Mouse (Mus musculus) liver, postnatal 0 days (tissue): Measurements from ENCODE around the gene Tshz2. TPM values are rescaled to one million over a fixed set of nuclear protein-coding genes. Genes with fewer than 3 reads are reported as not detected.
A peak's percentile ranks its signal among the peaks of the same experiment; 100 is the strongest.

ENCODE experiments used
- ATAC-seq: fragments of 200-750 bp; cut with Nextera tagmentation; 2 replicates; pipeline ENCODE4 v1.8.0; 2017; ENCODE audit warnings: mild to moderate bottlenecking, moderate library complexity
- DNase-seq: peaks from one replicate; pipeline ENCODE4 v3.0.0-alpha.2; 2016
- H3K27ac ChIP-seq: fragments of 300-500 bp; sonication (generic); 2 replicates; pipeline ENCODE4 v1.5.1; 2014; ENCODE audit warnings: antibody characterized with exemption, moderate library complexity, mild to moderate bottlenecking, low read depth
- H3K27me3 ChIP-seq: fragments of 300-500 bp; sonication (generic); 2 replicates; pipeline ENCODE4 v1.6.1; 2014; ENCODE audit warnings: low read length, control low read depth, mixed read lengths; ENCODE audit not compliant: insufficient read depth
- H3K36me3 ChIP-seq: fragments of 300-500 bp; sonication (generic); replicated peaks from 2 replicates; pipeline ENCODE4 v1.6.1; 2014; ENCODE audit warnings: mild to moderate bottlenecking, control low read depth, low read length, moderate library complexity, mixed read lengths; ENCODE audit not compliant: insufficient read depth
- H3K4me1 ChIP-seq: fragments of 300-500 bp; sonication (generic); 2 replicates; pipeline ENCODE4 v1.6.1; 2014; ENCODE audit warnings: antibody characterized with exemption, mild to moderate bottlenecking, control low read depth; ENCODE audit not compliant: insufficient read depth
- H3K4me2 ChIP-seq: fragments of 300-500 bp; sonication (generic); 2 replicates; pipeline ENCODE4 v1.6.1; 2014; ENCODE audit warnings: low read depth, mild to moderate bottlenecking, low read length, moderate library complexity, mixed read lengths
- H3K4me3 ChIP-seq: fragments of 300-500 bp; sonication (generic); 2 replicates; pipeline ENCODE4 v1.5.1; 2014; ENCODE audit warnings: low read depth, low read length
- H3K9ac ChIP-seq: fragments of 300-500 bp; sonication (generic); replicated peaks from 2 replicates; pipeline ENCODE4 v1.6.1; 2014; ENCODE audit warnings: mild to moderate bottlenecking, moderate library complexity
- H3K9me3 ChIP-seq: fragments of 300-500 bp; sonication (generic); 2 replicates; pipeline ENCODE4 v1.6.1; 2016; ENCODE audit warnings: mild to moderate bottlenecking, control low read depth, low read length, mixed read lengths
- CTCF ChIP-seq: sonication (generic); IDR thresholded peaks from 2 replicates; pipeline ENCODE4 v1.5.1; 2016; ENCODE audit warnings: antibody characterized with exemption, low read depth
- EP300 ChIP-seq: IDR thresholded peaks from 2 replicates; pipeline ENCODE4 v1.6.1; 2016; ENCODE audit warnings: antibody characterized with exemption, low read depth, mild to moderate bottlenecking
- WGBS: fragments of 180-500 bp; shearing (Covaris S2); extraction: QIAGEN DNeasy Blood & Tissue Kit; methylation state at CpG from one replicate; pipeline ENCODE4 v1.1.7; 2014; ENCODE audit not compliant: insufficient replicate concordance; 5-methylcytosine and 5-hydroxymethylcytosine counted together
- polyA plus RNA-seq: library from polyadenylated mRNA; unstranded; fragments of >200 nt; fragmentation: Nextera tagmentation; extraction: Ambion mirVana; gene quantifications from 2 replicates; pipeline ENCODE4 v1.2.1, GENCODE M21; 2015

Tshz2 gene
- polyA plus RNA-seq, 1 experiment from 2014 or later, result 1.5 TPM

- Histone ChIP-seq H3K9me3 (no peaks in the 10 kb centered on the region), H3K36me3 (no peaks in the 10 kb centered on the region), H3K4me3 (no peak overlapping the region), H3K4me2 (no peak overlapping the region), H3K4me1 (no peaks in the 10 kb centered on the region), H3K9ac (no peak overlapping the region), H3K27ac (peak overlapping the region; percentile 16; the same call in 1 of the 2 replicates), H3K27me3 (no peaks in the 10 kb centered on the region)
- no peak for ATAC-seq
- no peak for TF ChIP-seq CTCF
- TF ChIP-seq EP300, result no peak
- DNase-seq, result no peak
- WGBS, result 66% methylated on average over 6 of the region's 6 CpGs
Observed at GRCm38 (mm10) chr2:169673786-169674185, 41.0 kb downstream of the Tshz2 start.

GRCm38 (mm10) chr2:169674209-169674608, 41.4 kb downstream of the Tshz2 start:
- ATAC-seq (no peak), DNase-seq (no peak)
- Histone ChIP-seq H3K4me2 (no peak overlapping the region), H3K27ac (no peak overlapping the region), H3K4me3 (no peak overlapping the region), H3K9ac (no peak overlapping the region), H3K4me1 (no peaks in the 10 kb centered on the region), H3K36me3 (no peaks in the 10 kb centered on the region), H3K9me3 (no peaks in the 10 kb centered on the region), H3K27me3 (no peaks in the 10 kb centered on the region)
- TF ChIP-seq EP300 (no peak), CTCF (no peak)
- WGBS, result 40% methylated on average over 5 of the region's 5 CpGs

- no peak overlapping the region for H3K4me2 ChIP-seq
- H3K9me3 ChIP-seq, result no peaks in the 10 kb centered on the region
- no peaks in the 10 kb centered on the region for H3K27me3 ChIP-seq
- H3K27ac ChIP-seq, result no peak overlapping the region
- H3K4me1 ChIP-seq, result peaks cover 3% of the 10 kb centered on the region; the same call in 1 of the 2 replicates
- no peak overlapping the region for H3K4me3 ChIP-seq
- ATAC-seq, result no peak
- DNase-seq, result no peak
- H3K9ac ChIP-seq, result no peak overlapping the region
- TF ChIP-seq CTCF, result no peak
- TF ChIP-seq EP300, result no peak
- H3K36me3 ChIP-seq, result no peaks in the 10 kb centered on the region
- 37% methylated on average over 7 of the region's 7 CpGs for WGBS
Observed at GRCm38 (mm10) chr2:169679264-169679663, 46.5 kb downstream of the Tshz2 start.

GRCm38 (mm10) chr2:169679951-169680350, 47.1 kb downstream of the Tshz2 start:
- Histone ChIP-seq H3K27ac (no peak overlapping the region), H3K9me3 (no peaks in the 10 kb centered on the region), H3K4me2 (no peak overlapping the region), H3K4me1 (peaks cover 3% of the 10 kb centered on the region; the same call in 1 of the 2 replicates), H3K9ac (no peak overlapping the region), H3K27me3 (no peaks in the 10 kb centered on the region), H3K4me3 (no peak overlapping the region), H3K36me3 (no peaks in the 10 kb centered on the region)
- DNase-seq (no peak), ATAC-seq (no peak)
- 35% methylated on average over 5 of the region's 5 CpGs for WGBS
- no peak for TF ChIP-seq EP300
- TF ChIP-seq CTCF, result no peak

GRCm38 (mm10) chr2:169685260-169685659, 52.4 kb downstream of the Tshz2 start:
- Histone ChIP-seq H3K27me3 (no peaks in the 10 kb centered on the region), H3K36me3 (no peaks in the 10 kb centered on the region), H3K4me3 (no peak overlapping the region), H3K9me3 (no peaks in the 10 kb centered on the region), H3K9ac (no peak overlapping the region), H3K4me2 (no peak overlapping the region), H3K4me1 (no peaks in the 10 kb centered on the region), H3K27ac (no peak overlapping the region)
- DNase-seq, result no peak
- TF ChIP-seq EP300, result no peak
- TF ChIP-seq CTCF, result peak; percentile 35
- ATAC-seq, result no peak
- WGBS, result 37% methylated on average over 5 of the region's 5 CpGs

GRCm38 (mm10) chr2:169685747-169686146, 52.9 kb downstream of the Tshz2 start:
- H3K27me3 ChIP-seq, result no peaks in the 10 kb centered on the region
- ATAC-seq, result no peak
- no peak for DNase-seq
- H3K27ac ChIP-seq, result no peak overlapping the region
- H3K4me3 ChIP-seq, result no peak overlapping the region
- TF ChIP-seq EP300 (no peak), CTCF (no peak)
- no peak overlapping the region for H3K9ac ChIP-seq
- no peaks in the 10 kb centered on the region for H3K4me1 ChIP-seq
- H3K9me3 ChIP-seq, result no peaks in the 10 kb centered on the region
- no peak overlapping the region for H3K4me2 ChIP-seq
- no peaks in the 10 kb centered on the region for H3K36me3 ChIP-seq
- 74% methylated on average over 7 of the region's 7 CpGs for WGBS
